Mouse (Mus musculus) bone marrow, adult 2 months (tissue): ENCODE data around the gene Gm12185. TPM values are rescaled to one million over a fixed set of nuclear protein-coding genes. Genes with fewer than 3 reads are reported as not detected.
"Not testable (repeated sequence)": the region's sequence is repeated elsewhere in the genome, so short reads cannot be mapped to it uniquely, and the experiment has no call there.

Experiments used
- H3K27ac ChIP-seq: fragments of 200-500 bp; 2 replicates; pipeline ENCODE4 v1.5.1; 2012; ENCODE audit warnings: low read depth, mild to moderate bottlenecking, control low read depth, inconsistent platforms, low read length; ENCODE audit not compliant: control insufficient read depth, poor library complexity, insufficient read depth
- H3K4me1 ChIP-seq: fragments of 200-500 bp; 2 replicates; pipeline ENCODE4 v1.6.1; 2011; ENCODE audit warnings: low read length; ENCODE audit not compliant: control insufficient read depth, insufficient read depth
- H3K4me3 ChIP-seq: fragments of 200-500 bp; replicated peaks from 2 replicates; pipeline ENCODE3; 2011; ENCODE audit warnings: mild to moderate bottlenecking, low read depth, low read length, control low read depth; ENCODE audit not compliant: control insufficient read depth
- CTCF ChIP-seq: fragments of 200-500 bp; IDR thresholded peaks from 2 replicates; pipeline ENCODE4 v1.5.1; 2011; ENCODE audit warnings: low read length, control low read depth; ENCODE audit not compliant: control insufficient read depth, insufficient read depth
- POLR2A ChIP-seq: fragments of 200-500 bp; IDR thresholded peaks from 2 replicates; pipeline ENCODE4 v1.6.1; 2011; ENCODE audit warnings: low read depth, mild to moderate bottlenecking, control low read depth, low read length, borderline replicate concordance; ENCODE audit not compliant: control insufficient read depth
- WGBS: fragments of 180-500 bp; shearing (Covaris S2); methylation state at CpG from one replicate; pipeline ENCODE4 v1.1.7; 2018; 5-methylcytosine and 5-hydroxymethylcytosine counted together
- polyA plus RNA-seq: library from polyadenylated mRNA; stranded (reverse); fragments of >200 nt; gene quantifications from 2 replicates; pipeline ENCODE4 v1.2.4, GENCODE M21; 2011; ENCODE audit warnings: low replicate concordance; ENCODE audit not compliant: missing spikeins, insufficient read depth, insufficient read length

Gm12185 gene
- polyA plus RNA-seq, 1 experiment = not detected

DNA sequence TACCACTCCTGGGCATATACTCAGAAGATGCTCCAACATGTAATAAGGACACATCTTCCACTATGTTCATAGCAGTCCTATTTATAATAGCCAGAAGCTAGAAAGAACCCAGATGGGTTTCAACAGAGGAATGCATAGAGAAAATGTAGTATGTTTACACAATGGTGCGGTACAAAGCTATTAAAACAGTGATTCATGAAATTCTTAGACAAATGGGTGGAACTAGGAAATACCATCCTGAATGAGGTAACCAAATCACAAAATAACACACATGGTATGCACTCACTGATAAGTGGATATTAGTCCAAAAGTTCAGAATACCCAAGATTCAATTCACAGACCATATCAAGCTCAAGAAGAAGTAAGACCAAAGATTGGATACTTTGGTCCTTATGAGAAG is 17.3 kb downstream of the Gm12185 start:
- no CpG with 5 or more reads among the region's 1 CpGs for whole genome bisulfite sequencing
- not testable (repeated sequence) for H3K27ac ChIP-seq, H3K4me3 ChIP-seq, H3K4me1 ChIP-seq

GRCm38 (mm10) chr11:48946090-48946489 is 45.9 kb downstream of the Gm12185 start, which contains the start of gene Psme2b:
Psme2b (minus strand) TSS chr11:48946190.
- WGBS = 88% methylated on average over 6 of the region's 6 CpGs
- not testable (repeated sequence) for H3K27ac ChIP-seq, H3K4me1 ChIP-seq, H3K4me3 ChIP-seq

- H3K4me3 ChIP-seq, H3K27ac ChIP-seq, H3K4me1 ChIP-seq: not testable (repeated sequence)
Measured at GRCm38 (mm10) chr11:48939286-48939685, 52.7 kb downstream of the Gm12185 start.

DNA sequence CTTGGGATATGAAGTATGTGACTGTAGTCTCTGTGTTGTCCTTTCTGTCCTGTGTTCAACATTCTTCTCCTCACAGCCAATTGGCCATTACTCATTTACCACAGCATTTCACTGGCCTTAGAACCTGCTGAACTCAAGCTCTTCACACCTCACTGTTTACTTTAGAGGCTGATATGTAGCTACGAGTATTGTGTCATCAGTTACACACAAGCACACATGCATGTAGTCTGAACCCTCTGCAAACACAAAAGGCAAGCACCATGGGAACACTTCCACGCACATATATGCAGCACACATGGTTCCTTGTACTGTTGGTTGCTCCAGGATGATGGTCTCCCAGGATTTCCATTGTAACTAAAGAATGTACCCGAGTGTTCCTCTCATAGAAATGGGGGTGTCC is 56.7 kb downstream of the Gm12185 start:
- H3K27ac ChIP-seq, H3K4me1 ChIP-seq, H3K4me3 ChIP-seq: not testable (repeated sequence)
- WGBS = no CpG with 5 or more reads among the region's 3 CpGs

- 56% methylated on average over 1 of the region's 1 CpGs for WGBS
- H3K27ac ChIP-seq, H3K4me3 ChIP-seq, H3K4me1 ChIP-seq: not testable (repeated sequence)
Measured at GRCm38 (mm10) chr11:48933923-48934322, 58.1 kb downstream of the Gm12185 start.

DNA sequence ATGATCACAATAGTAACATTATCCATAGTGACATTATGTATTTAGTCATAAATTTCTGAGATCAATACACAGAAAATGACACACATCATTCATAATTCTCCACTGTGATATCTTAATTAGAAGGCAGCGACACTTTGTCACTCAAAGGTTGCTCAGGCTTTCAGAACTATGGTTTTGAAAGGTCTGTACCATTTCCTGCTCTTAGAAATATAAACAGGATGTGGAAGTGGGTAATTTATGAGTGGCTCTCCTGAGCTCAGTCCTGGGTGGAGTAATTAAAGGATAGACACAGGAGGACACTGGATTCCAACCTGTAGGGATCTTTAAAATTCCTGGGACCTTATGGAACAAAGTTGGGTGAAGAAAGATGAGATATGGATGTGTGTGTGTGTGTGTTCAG is 58.6 kb downstream of the Gm12185 start:
- WGBS = 7% methylated on average over 1 of the region's 1 CpGs
- not testable (repeated sequence) for H3K4me3 ChIP-seq, H3K4me1 ChIP-seq, H3K27ac ChIP-seq

DNA sequence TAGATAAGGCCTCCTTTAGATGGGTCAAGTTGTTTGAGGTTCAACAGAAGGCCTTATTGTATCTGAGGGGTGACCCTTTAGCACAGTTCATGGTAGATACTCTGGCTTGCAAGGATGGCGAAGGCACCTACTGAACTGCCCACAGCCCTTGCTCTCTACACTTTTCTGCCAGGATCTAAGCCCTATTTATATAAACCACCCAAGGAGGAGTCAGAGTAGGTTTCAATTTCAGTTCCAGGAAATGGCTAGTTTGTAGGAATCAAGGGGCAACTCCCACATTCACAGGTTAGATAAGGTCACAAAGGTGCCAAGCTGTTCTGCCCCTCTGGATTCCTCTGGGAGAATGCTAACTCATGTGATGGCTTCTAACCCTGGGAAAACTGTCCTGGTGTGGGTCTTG is 64.0 kb downstream of the Gm12185 start:
- WGBS = 75% methylated on average over 1 of the region's 1 CpGs
- H3K4me3 ChIP-seq, H3K4me1 ChIP-seq, H3K27ac ChIP-seq: not testable (repeated sequence)

DNA sequence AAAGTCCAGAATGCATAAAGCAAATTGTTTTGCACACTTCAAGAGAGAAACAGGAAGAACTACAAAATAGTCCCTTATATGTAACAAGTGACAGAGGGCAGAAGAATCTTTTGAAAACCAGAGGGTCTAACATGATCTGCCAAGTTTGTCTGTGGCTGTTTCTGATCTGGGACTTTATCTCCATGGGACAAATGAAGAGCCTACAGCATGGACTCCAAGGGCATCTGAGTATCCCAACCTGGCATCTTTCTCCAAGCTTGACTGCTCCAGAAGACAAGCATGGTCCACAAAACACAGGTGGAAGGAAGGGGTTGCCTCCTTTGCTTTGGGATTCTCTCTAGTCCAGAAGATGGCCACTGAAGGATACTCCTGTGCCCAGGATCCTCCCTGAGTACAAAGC is 65.6 kb downstream of the Gm12185 start:
- H3K27ac ChIP-seq, H3K4me3 ChIP-seq, H3K4me1 ChIP-seq: not testable (repeated sequence)

DNA sequence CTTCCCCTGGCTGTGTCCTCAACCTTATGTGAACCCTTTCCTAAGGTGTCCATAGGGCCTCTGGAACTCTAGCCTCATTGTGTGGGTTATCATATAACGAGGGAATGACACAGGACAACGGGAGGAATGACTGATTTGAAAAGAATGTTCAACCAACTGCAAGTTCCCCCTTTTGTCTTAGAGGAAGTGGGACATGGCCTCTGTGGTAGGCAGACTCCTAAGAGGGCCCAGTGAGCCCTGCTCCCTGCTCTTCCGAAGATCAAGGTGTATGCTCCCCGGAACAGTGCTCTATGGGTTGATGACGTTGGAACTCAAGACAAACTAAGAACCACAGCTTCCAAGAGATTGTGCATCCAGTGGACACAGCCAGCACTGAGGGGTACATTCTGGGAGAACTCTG is 68.2 kb downstream of the Gm12185 start:
- 8% methylated on average over 5 of the region's 5 CpGs for WGBS
- not testable (repeated sequence) for H3K27ac ChIP-seq, H3K4me3 ChIP-seq, H3K4me1 ChIP-seq

GRCm38 (mm10) chr11:48918380-48918779 is 73.6 kb downstream of the Gm12185 start:
- Histone ChIP-seq H3K4me1 (no peaks in the 10 kb centered on the region; the same call in 1 of the 2 replicates), H3K4me3 (no peak overlapping the region), H3K27ac (no peak overlapping the region)
- TF ChIP-seq POLR2A (no peak), CTCF (no peak)
- 82% methylated on average over 3 of the region's 3 CpGs for WGBS

DNA sequence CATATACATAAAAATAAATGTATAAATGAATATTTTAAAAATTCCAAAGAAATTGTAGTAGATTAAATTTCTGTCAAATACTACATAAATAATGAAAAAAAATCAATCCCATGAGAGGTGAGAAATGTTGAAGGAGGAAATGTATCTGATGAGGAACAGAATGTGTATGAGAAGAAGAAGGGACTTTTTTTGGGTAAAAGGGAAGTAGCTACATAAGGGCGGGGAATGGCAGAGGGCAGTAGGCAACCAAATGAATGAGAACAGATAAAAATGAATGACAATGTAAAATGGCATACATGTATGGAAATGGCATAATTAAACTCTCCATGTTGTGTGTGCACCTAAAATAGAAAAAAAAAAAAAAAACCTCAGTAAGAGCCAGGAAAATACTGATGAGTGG is 78.4 kb downstream of the Gm12185 start:
- Histone ChIP-seq H3K27ac (no peak overlapping the region), H3K4me3 (no peak overlapping the region), H3K4me1 (no peaks in the 10 kb centered on the region; the same call in 1 of the 2 replicates)
- WGBS = 27% methylated on average over 1 of the region's 1 CpGs
- TF ChIP-seq CTCF (no peak), POLR2A (no peak)
